Mouse (Mus musculus) G1E (cell line): Measurements from ENCODE around the gene Mpzl1. TPM values are rescaled to one million over a fixed set of nuclear protein-coding genes. Genes with fewer than 3 reads are reported as not detected.

ENCODE experiments used
- ATAC-seq: 2 replicates; pipeline ENCODE4 v1.8.0; 2016; ENCODE audit warnings: mild to moderate bottlenecking; ENCODE audit not compliant: insufficient number of reproducible peaks, poor library complexity, low FRiP score, severe bottlenecking; ENCODE audit errors: extremely low read depth
- DNase-seq: peaks from one replicate; pipeline ENCODE4 v3.0.0; 2012; ENCODE audit warnings: low spot score
- H3K27me3 ChIP-seq: 2 replicates; pipeline ENCODE4 v1.6.1; 2012; ENCODE audit warnings: mild to moderate bottlenecking, low read length, inconsistent platforms; ENCODE audit not compliant: insufficient read depth
- H3K36me3 ChIP-seq: replicated peaks from 2 replicates; pipeline ENCODE3; 2012; ENCODE audit warnings: mild to moderate bottlenecking, inconsistent platforms
- H3K4me1 ChIP-seq: 2 replicates; pipeline ENCODE4 v1.6.1; 2012; ENCODE audit warnings: low read depth, low read length, inconsistent platforms, mixed read lengths; ENCODE audit not compliant: insufficient read depth
- H3K4me3 ChIP-seq: 2 replicates; pipeline ENCODE4 v1.5.1; 2012; ENCODE audit warnings: low read depth, mild to moderate bottlenecking, inconsistent platforms, low read length, moderate library complexity, mixed read lengths
- H3K9me3 ChIP-seq: replicated peaks from 2 replicates; pipeline ENCODE4 v1.6.1; 2012; ENCODE audit warnings: inconsistent platforms
- CTCF ChIP-seq: IDR thresholded peaks from 2 replicates; pipeline ENCODE4 v1.5.1; 2012; ENCODE audit warnings: low read depth, low read length, inconsistent platforms, mixed read lengths
- GATA1 ChIP-seq: IDR thresholded peaks from 2 replicates; pipeline ENCODE4 v1.6.1; 2012; ENCODE audit warnings: borderline replicate concordance, low read length, inconsistent platforms, mixed read lengths
- GATA2 ChIP-seq: IDR thresholded peaks from 2 replicates; pipeline ENCODE4 v1.6.1; 2012; ENCODE audit warnings: low read depth, low read length, inconsistent platforms, borderline replicate concordance
- POLR2AphosphoS5 ChIP-seq: IDR thresholded peaks from 2 replicates; pipeline ENCODE4 v1.6.1; 2012; ENCODE audit warnings: low read depth, low read length, inconsistent platforms; ENCODE audit not compliant: insufficient replicate concordance
- TAL1 ChIP-seq: conservative IDR thresholded peaks from 2 replicates; pipeline ENCODE4 v1.6.1; 2012; ENCODE audit warnings: low read depth, low read length, inconsistent platforms, mixed read lengths
- polyA plus RNA-seq: library from polyadenylated mRNA; stranded (reverse); fragments of >175 nt; gene quantifications from 2 replicates; pipeline ENCODE4 v1.2.3, GENCODE M21; 2012
- total RNA-seq, 2 experiments: library from RNA; stranded (forward) in 1 of 2; stranded (reverse) in 1 of 2; fragments of 200-1000 nt in 1 of 2; fragments of >200 nt in 1 of 2; fragmentation: Nextera tagmentation in 1 of 2; gene quantifications; 2 replicates each; pipeline ENCODE4 v1.2.3; 2014 to 2017

The Mpzl1 gene
- total and polyA plus RNA-seq, 3 experiments, result 1.6 to 34.7 (median 3.4) TPM

- Histone ChIP-seq H3K27me3 (no peaks in the 10 kb centered on the region), H3K36me3 (peaks cover 59% of the 10 kb centered on the region), H3K9me3 (no peaks in the 10 kb centered on the region), H3K4me3 (no peak overlapping the region), H3K4me1 (no peaks in the 10 kb centered on the region; the same call in 1 of the 2 replicates)
- no peak for ATAC-seq
- no peak for TF ChIP-seq GATA1
- no peak for TF ChIP-seq POLR2AphosphoS5
- TF ChIP-seq CTCF, result no peak
- TF ChIP-seq GATA2, result no peak
- TF ChIP-seq TAL1, result no peak
- DNase-seq, result no peak
These were observed 29.2 kb downstream of the Mpzl1 start for GRCm38 (mm10) chr1:165605108-165605507.

GRCm38 (mm10) chr1:165604203-165604602, 30.1 kb downstream of the Mpzl1 start:
- no peaks in the 10 kb centered on the region; the same call in 1 of the 2 replicates for H3K4me1 ChIP-seq
- H3K9me3 ChIP-seq, result no peaks in the 10 kb centered on the region
- ATAC-seq, result no peak

GRCm38 (mm10) chr1:165603218-165603617, 31.1 kb downstream of the Mpzl1 start:
- Histone ChIP-seq H3K4me3 (no peak overlapping the region), H3K27me3 (no peaks in the 10 kb centered on the region), H3K36me3 (peaks cover 69% of the 10 kb centered on the region), H3K4me1 (no peaks in the 10 kb centered on the region; the same call in 1 of the 2 replicates), H3K9me3 (no peaks in the 10 kb centered on the region)
- ATAC-seq (no peak), DNase-seq (no peak)
- TF ChIP-seq GATA1 (no peak), GATA2 (no peak), TAL1 (no peak), CTCF (no peak), POLR2AphosphoS5 (no peak)

More at GRCm38 (mm10) chr1:165604203-165604602, 30.1 kb downstream of the Mpzl1 start:
- TF ChIP-seq GATA2, result no peak
- no peak for TF ChIP-seq TAL1
- no peak for TF ChIP-seq CTCF
- no peak for TF ChIP-seq GATA1
- no peak for TF ChIP-seq POLR2AphosphoS5
- DNase-seq, result no peak
- Histone ChIP-seq H3K4me3 (no peak overlapping the region), H3K36me3 (peaks cover 60% of the 10 kb centered on the region), H3K27me3 (no peaks in the 10 kb centered on the region)

DNA sequence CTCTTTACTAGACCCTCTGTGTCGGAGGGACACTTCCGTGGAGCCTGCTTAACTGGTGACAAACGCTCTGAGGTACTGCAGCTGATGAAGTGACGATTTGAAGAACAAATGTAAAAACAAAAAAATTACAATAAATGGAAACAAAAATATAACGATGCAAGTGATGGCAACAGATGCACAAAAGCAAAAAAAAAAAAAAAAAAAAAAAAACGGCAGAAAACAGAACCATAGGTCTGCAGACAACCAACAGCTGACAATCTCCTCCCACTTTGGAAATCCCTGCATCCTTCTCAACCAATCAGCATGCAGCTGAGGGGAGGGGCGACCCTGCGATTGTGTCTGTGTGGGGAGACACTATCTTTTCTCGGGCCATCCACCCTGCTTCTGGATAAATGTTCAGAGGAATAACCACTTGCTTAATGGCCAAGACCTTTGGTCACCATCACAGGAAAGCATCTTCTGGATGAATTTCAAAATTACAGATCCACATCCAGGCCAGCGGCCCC, 32.5 kb downstream of the Mpzl1 start:
- peaks cover 64% of the 10 kb centered on the region for H3K36me3 ChIP-seq
- H3K9me3 ChIP-seq, result no peaks in the 10 kb centered on the region
- TF ChIP-seq GATA2 (no peak), GATA1 (no peak), TAL1 (no peak), POLR2AphosphoS5 (no peak), CTCF (no peak)
- no peak overlapping the region for H3K4me3 ChIP-seq
- no peaks in the 10 kb centered on the region for H3K27me3 ChIP-seq
- no peak for ATAC-seq
- H3K4me1 ChIP-seq, result no peaks in the 10 kb centered on the region; the same call in 1 of the 2 replicates
- no peak for DNase-seq

DNA sequence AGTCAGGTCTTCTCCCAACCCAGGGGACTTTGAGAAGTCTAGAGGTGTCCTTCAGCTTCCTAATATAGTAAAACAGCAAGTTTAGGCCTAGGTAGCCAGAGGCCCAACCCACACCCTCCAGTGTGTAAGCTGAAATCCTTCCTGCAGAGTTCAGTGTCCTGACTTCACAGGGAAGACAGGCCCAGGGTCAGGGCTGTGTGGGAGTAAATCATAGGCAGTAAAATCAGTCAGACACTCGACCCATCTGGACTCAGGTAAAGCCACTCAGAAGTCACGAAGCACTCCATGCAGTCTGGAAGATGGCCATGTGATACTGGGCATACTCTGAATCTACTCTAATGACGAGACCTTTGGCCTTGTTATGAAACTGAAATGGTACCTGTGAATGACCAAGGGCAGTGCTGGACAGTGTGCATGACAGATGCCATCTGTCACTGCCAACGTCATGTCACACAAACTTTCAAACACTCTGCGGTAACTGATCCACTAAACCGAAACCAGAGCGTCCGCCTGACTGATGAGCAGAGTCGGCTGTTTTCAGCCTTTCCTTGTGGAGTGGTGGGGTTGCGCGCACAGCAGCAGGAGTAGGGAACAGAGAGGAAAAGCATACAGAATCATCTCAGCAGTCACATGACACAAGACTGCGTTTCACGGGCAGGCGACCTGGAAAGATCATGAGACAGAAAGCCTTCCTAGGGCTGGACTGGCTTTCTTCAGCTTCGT, 39.5 kb downstream of the Mpzl1 start:
- H3K9me3 ChIP-seq, result no peaks in the 10 kb centered on the region
- no peak for TF ChIP-seq CTCF
- no peak for TF ChIP-seq GATA2
- no peak for TF ChIP-seq POLR2AphosphoS5
- no peak for TF ChIP-seq TAL1
- no peak for TF ChIP-seq GATA1
- no peaks in the 10 kb centered on the region for H3K27me3 ChIP-seq

DNA sequence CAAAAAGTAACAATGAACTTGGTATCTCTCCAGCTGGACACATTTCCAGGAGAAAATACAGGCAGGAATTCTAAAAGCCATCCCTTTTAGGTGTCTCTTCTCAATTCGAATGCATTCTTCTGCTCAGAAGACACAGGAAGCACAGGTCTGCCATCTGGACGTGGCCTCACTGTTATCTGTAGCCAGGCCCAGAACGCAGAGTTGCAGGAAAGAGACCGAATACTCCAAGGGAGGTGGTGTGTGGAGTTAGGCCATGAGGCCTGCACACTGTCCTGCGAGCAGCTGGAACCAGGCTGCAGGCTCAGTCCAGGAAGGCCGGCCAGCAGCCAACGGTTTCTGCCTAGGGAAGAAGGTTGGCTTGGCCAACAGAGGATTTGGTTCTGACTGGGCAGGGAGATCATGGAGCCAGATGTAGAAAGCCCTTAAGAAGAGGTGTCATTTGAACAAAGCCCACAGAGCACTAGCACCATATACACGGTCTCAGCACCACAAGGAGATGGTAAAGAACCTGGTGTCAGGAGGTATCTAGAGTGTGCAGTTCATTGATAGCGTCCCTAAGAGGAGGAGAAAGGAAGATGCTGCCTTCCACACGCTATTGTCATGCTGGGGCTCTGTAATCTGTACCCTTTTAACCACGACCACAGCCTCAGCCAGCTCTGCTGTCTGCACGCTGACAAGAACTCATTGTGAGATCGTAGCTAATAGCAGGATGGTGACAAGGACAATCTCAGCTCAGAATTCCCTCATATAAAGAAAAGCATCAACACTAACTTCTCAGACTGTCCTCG, 41.8 kb downstream of the Mpzl1 start:
- no peak for ATAC-seq
- Histone ChIP-seq H3K36me3 (peaks cover 39% of the 10 kb centered on the region), H3K4me1 (peaks cover 21% of the 10 kb centered on the region), H3K9me3 (no peaks in the 10 kb centered on the region), H3K27me3 (0 out of 2 replicates have a peak, but pooled peaks cover 8% of the 10 kb centered on the region), H3K4me3 (no peak overlapping the region)
- no peak for TF ChIP-seq POLR2AphosphoS5
- no peak for TF ChIP-seq GATA2
- no peak for TF ChIP-seq CTCF
- TF ChIP-seq TAL1, result no peak
- DNase-seq, result no peak

More for the DNA sequence above, 39.5 kb downstream of the Mpzl1 start:
- no peak for ATAC-seq
- peaks cover 17% of the 10 kb centered on the region for H3K4me1 ChIP-seq
- no peak for DNase-seq
- peaks cover 53% of the 10 kb centered on the region for H3K36me3 ChIP-seq
- H3K4me3 ChIP-seq, result no peak overlapping the region
